ENCODE assay signal across 8 mouse cellular contexts in genomic region chr16:94527152-94527534, GRCm38 (mm10). TPM values are rescaled to one million over a fixed set of nuclear protein-coding genes. Genes with fewer than 3 reads are reported as not detected.
DNase-seq lines count a peak whose midpoint lies in the region; ATAC-seq and TF ChIP-seq lines count a peak whose summit lies in the region.

No protein-coding gene starts in this region.

- H3K4me2 ChIP-seq in heart, embryonic 13.5 days: peak overlapping the region; percentile 85
- H3K4me2 ChIP-seq in forebrain, embryonic 14.5 days (ENCODE audit: low read length): peak overlapping the region; percentile 45
- peak overlapping the region; percentile 80 for H3K4me2 ChIP-seq in liver, embryonic 16.5 days (ENCODE audit: low read depth, low read length)

- H3K27ac ChIP-seq in heart, embryonic 13.5 days (replicated peaks): peak overlapping the region; percentile 97
- peak overlapping the region; percentile 93 for H3K27ac ChIP-seq in forebrain, embryonic 14.5 days (ENCODE audit: low read depth, low read length)
- peak overlapping the region; percentile 95 for H3K27ac ChIP-seq in liver, embryonic 16.5 days (ENCODE audit: low read length)

- H3K4me1 ChIP-seq in heart, embryonic 13.5 days: peaks cover 41% of the 10 kb centered on the region
- peaks cover 35% of the 10 kb centered on the region for H3K4me1 ChIP-seq in E14TG2a.4 (replicated peaks; ENCODE audit: low read depth, low read length)
- H3K4me1 ChIP-seq in forebrain, embryonic 14.5 days (ENCODE audit: control insufficient read depth, insufficient read depth, low read length): peaks cover 12% of the 10 kb centered on the region
- peaks cover 21% of the 10 kb centered on the region for H3K4me1 ChIP-seq in liver, embryonic 16.5 days (ENCODE audit: control insufficient read depth, low read depth, low read length)

- intact Hi-C loops in heart, postnatal 36 days (cut with DNase I): loop anchor here (1.0 to 2.0 kb wide), 3 partner anchors 41 to 156 kb away; partner anchors contain the start of genes Pigp and Ttc3

- H3K9ac ChIP-seq in heart, embryonic 13.5 days: peak overlapping the region; percentile 91
- peak overlapping the region; percentile 80 for H3K9ac ChIP-seq in forebrain, embryonic 14.5 days (ENCODE audit: low read length)
- peak overlapping the region; percentile 88 for H3K9ac ChIP-seq in liver, embryonic 16.5 days (ENCODE audit: low read depth, low read length)

- H3K9me3 ChIP-seq in heart, embryonic 13.5 days: no peaks in the 10 kb centered on the region
- H3K9me3 ChIP-seq in E14TG2a.4 (ENCODE audit: low read length): no peaks in the 10 kb centered on the region
- H3K9me3 ChIP-seq in forebrain, embryonic 14.5 days (replicated peaks; ENCODE audit: control insufficient read depth, low read length): no peaks in the 10 kb centered on the region
- no peaks in the 10 kb centered on the region for H3K9me3 ChIP-seq in liver, embryonic 16.5 days (replicated peaks; ENCODE audit: control insufficient read depth, low read length)

- H3K4me3 ChIP-seq in heart, embryonic 13.5 days: peak overlapping the region; percentile 93
- peak overlapping the region; percentile 94 for H3K4me3 ChIP-seq in E14TG2a.4 (replicated peaks; ENCODE audit: low read length)
- peak overlapping the region; percentile 71 for H3K4me3 ChIP-seq in forebrain, embryonic 14.5 days (ENCODE audit: low read depth, low read length)
- peak overlapping the region; percentile 91 for H3K4me3 ChIP-seq in liver, embryonic 16.5 days (ENCODE audit: low read depth, low read length)

- no peaks in the 10 kb centered on the region for H3K36me3 ChIP-seq in heart, embryonic 13.5 days
- H3K36me3 ChIP-seq in E14TG2a.4 (ENCODE audit: insufficient read depth, low read length): peaks cover 11% of the 10 kb centered on the region; the same call in 1 of the 2 replicates
- H3K36me3 ChIP-seq in forebrain, embryonic 14.5 days (ENCODE audit: control insufficient read depth, insufficient read depth, low read length): no peaks in the 10 kb centered on the region
- no peaks in the 10 kb centered on the region for H3K36me3 ChIP-seq in liver, embryonic 16.5 days (ENCODE audit: control insufficient read depth, insufficient read depth)

- TF ChIP-seq CTCF in E14TG2a.4 (conservative IDR thresholded peaks at IDR 0.05; ENCODE audit: low read length): no peak

- 3% methylated on average over 13 of the region's 13 CpGs for WGBS in heart, embryonic 13.5 days
- WGBS in forebrain, embryonic 14.5 days: 7% methylated on average over 13 of the region's 13 CpGs
- WGBS in liver, embryonic 16.5 days (ENCODE audit: insufficient replicate concordance): 2% methylated on average over 13 of the region's 13 CpGs

- no peaks in the 10 kb centered on the region for H3K27me3 ChIP-seq in heart, embryonic 13.5 days (replicated peaks)
- H3K27me3 ChIP-seq in E14TG2a.4 (ENCODE audit: insufficient read depth, low read length): no peaks in the 10 kb centered on the region
- no peaks in the 10 kb centered on the region for H3K27me3 ChIP-seq in forebrain, embryonic 14.5 days (replicated peaks; ENCODE audit: control insufficient read depth, insufficient read depth, low read length)
- H3K27me3 ChIP-seq in liver, embryonic 16.5 days (ENCODE audit: control insufficient read depth, insufficient read depth, low read depth, low read length): no peaks in the 10 kb centered on the region

- DNase-seq in heart, postnatal 36 days: no peak
- no peak for DNase-seq in forebrain, embryonic 14.5 days (ENCODE audit: low spot score)
- no peak for DNase-seq in urinary bladder, postnatal 4 days (ENCODE audit: low spot score in 2 of 2)
- DNase-seq in ovary, postnatal 36 days (ENCODE audit: low spot score): no peak
- no peak for DNase-seq in cerebellum, adult 9-11 months

- no peak for ATAC-seq in heart, embryonic 13.5 days (ENCODE audit: extremely low read depth, insufficient number of reproducible peaks, low FRiP score, low TSS enrichment)
- no peak for ATAC-seq in forebrain, embryonic 14.5 days
- ATAC-seq in liver, embryonic 16.5 days (ENCODE audit: low read depth): no peak

RNA-seq across cellular contexts. Expression of gene Vps26c, which starts 0.5 kb away (rescaled TPM):
- polyA plus RNA-seq in heart, embryonic 13.5 days (2015; fragmentation: Nextera tagmentation; extraction: Ambion mirVana): 43.6 and 46.7 TPM in 2 replicates
- 10 to 100 TPM; 24.1 to 28.1 TPM for total RNA-seq in heart, postnatal 36 days (2021)
- 78.7 and 80.7 TPM in 2 replicates for polyA plus RNA-seq in forebrain, embryonic 14.5 days (2014; fragmentation: Nextera tagmentation; extraction: Ambion mirVana)
- polyA plus RNA-seq in liver, embryonic 16.5 days (2015; fragmentation: Nextera tagmentation; extraction: Ambion mirVana): 19.4 and 24.0 TPM in 2 replicates

RNA-seq across cellular contexts. Expression of gene Dyrk1a, which starts 42.7 kb away (rescaled TPM):
- 6.7 and 7.2 TPM in 2 replicates for polyA plus RNA-seq in heart, embryonic 13.5 days (2015; fragmentation: Nextera tagmentation; extraction: Ambion mirVana)
- total RNA-seq in heart, postnatal 36 days (2021): 10 to 100 TPM; 64.4 to 71.8 TPM
- polyA plus RNA-seq in forebrain, embryonic 14.5 days (2014; fragmentation: Nextera tagmentation; extraction: Ambion mirVana): 14.8 and 15.6 TPM in 2 replicates
- polyA plus RNA-seq in liver, embryonic 16.5 days (2015; fragmentation: Nextera tagmentation; extraction: Ambion mirVana): 4.0 TPM in 2 replicates
